Mouse (Mus musculus) MEL (cell line): ENCODE measurements around the gene Tmem203.

Experiments
- CHD2 ChIP-seq: IDR thresholded peaks from 2 replicates; pipeline ENCODE4 v1.6.1; 2011; ENCODE audit warnings: low read length, improper control_type of control experiment
- CTCF ChIP-seq, 3 experiments: IDR thresholded peaks in 2 of 3; conservative IDR thresholded peaks in 1 of 3; 2 replicates each; pipeline ENCODE4 v1.5.1; 2011 to 2012; ENCODE audit warnings: low read length in 3 of 3, low read depth in 2 of 3, mild to moderate bottlenecking in 2 of 3, improper control_type of control experiment in 1 of 3, inconsistent platforms in 1 of 3, mixed read lengths in 1 of 3, moderate library complexity in 1 of 3; ENCODE audit not compliant: control insufficient read depth in 1 of 3, insufficient read depth in 1 of 3, poor library complexity in 1 of 3, severe bottlenecking in 1 of 3
- E2F4 ChIP-seq: IDR thresholded peaks from 2 replicates; pipeline ENCODE4 v1.6.1; 2011; ENCODE audit warnings: low read depth, low read length, improper control_type of control experiment, borderline replicate concordance
- ELF1 ChIP-seq: IDR thresholded peaks from 2 replicates; pipeline ENCODE4 v1.6.1; 2014; ENCODE audit warnings: low read depth, mild to moderate bottlenecking, inconsistent platforms, low read length, improper control_type of control experiment, moderate library complexity
- RAD21 ChIP-seq: IDR thresholded peaks from 2 replicates; pipeline ENCODE4 v1.6.1; 2011; ENCODE audit warnings: mild to moderate bottlenecking, low read depth, low read length, improper control_type of control experiment
- TAL1 ChIP-seq: IDR thresholded peaks from 2 replicates; pipeline ENCODE4 v1.6.1; 2012; ENCODE audit warnings: mild to moderate bottlenecking, inconsistent platforms, low read length, moderate library complexity, mixed read lengths

GRCm38 (mm10) chr2:25241438-25241775, 13.8 kb upstream of the Tmem203 start:
- TF ChIP-seq CHD2 = no peak
- no peak for TF ChIP-seq CTCF (IDR thresholded peaks at IDR 0.05 in 2 of 3, conservative IDR thresholded peaks at IDR 0.05 in 1 of 3; ENCODE audit: control insufficient read depth in 1 of 3, insufficient read depth in 1 of 3, low read depth in 2 of 3, low read length in 3 of 3, poor library complexity in 1 of 3, severe bottlenecking in 1 of 3)
- TF ChIP-seq E2F4 = no peak
- TF ChIP-seq ELF1 = no peak
- no peak for TF ChIP-seq TAL1
- no peak for TF ChIP-seq RAD21
